Mouse (Mus musculus) intestine, embryonic 14.5 days (tissue): ENCODE data around the gene Armc9. TPM values are rescaled to one million over a fixed set of nuclear protein-coding genes. Genes with fewer than 3 reads are reported as not detected.

ENCODE experiments used
- polyA plus RNA-seq: library from polyadenylated mRNA; unstranded; fragments of >200 nt; fragmentation: Nextera tagmentation; extraction: Ambion mirVana; gene quantifications from 2 replicates; pipeline ENCODE4 v1.2.1, GENCODE M21; 2014

Armc9 gene
- polyA plus RNA-seq, 1 experiment from 2014 or later: 19.1 TPM

Other genes with a start within 250 kb of the Armc9 start
- gene 4933407L21Rik, start 226.3 kb upstream of the Armc9 start, polyA plus RNA-seq: 0.28 TPM in 1 of 2 replicates, not detected in the other
- not detected in 2 replicates for gene Gpr55, start 193.8 kb upstream of the Armc9 start, polyA plus RNA-seq
- not detected in 2 replicates for gene Spata3, start 138.0 kb upstream of the Armc9 start, polyA plus RNA-seq
- 3.5 and 4.6 TPM in 2 replicates for gene 2810459M11Rik, start 108.9 kb upstream of the Armc9 start, polyA plus RNA-seq
- 160 and 174 TPM in 2 replicates for gene Psmd1, start 90.4 kb upstream of the Armc9 start, polyA plus RNA-seq
- gene Htr2b, start 42.8 kb upstream of the Armc9 start, polyA plus RNA-seq: 1.2 and 2.0 TPM in 2 replicates
- 0.26 TPM in 1 of 2 replicates, not detected in the other for gene Gm21972, start 21.1 kb upstream of the Armc9 start, polyA plus RNA-seq
- gene B3gnt7, start 148.1 kb downstream of the Armc9 start, polyA plus RNA-seq: 7.7 and 10.4 TPM in 2 replicates
- 423 and 436 TPM in 2 replicates for gene Ncl, start 204.6 kb downstream of the Armc9 start, polyA plus RNA-seq